Mouse (Mus musculus) heart, adult 11 months (tissue): ENCODE data around the gene Amt.

Experiments used
- DNase-seq: peaks from one replicate; pipeline ENCODE4 v3.0.0; 2022

The Amt gene

GRCm38 (mm10) chr9:108296453-108297355 is at the start of gene Amt:
TSS of gene Amt (plus strand) at chr9:108296853.
- no peak for DNase-seq

- DNase-seq, result no peak
Measured at GRCm38 (mm10) chr9:108248957-108249356, 47.7 kb upstream of the Amt start.

GRCm38 (mm10) chr9:108251877-108252276 is 44.8 kb upstream of the Amt start:
- peak; percentile 97 for DNase-seq

- no peak for DNase-seq
Measured at GRCm38 (mm10) chr9:108252766-108253165, 43.9 kb upstream of the Amt start.

DNA sequence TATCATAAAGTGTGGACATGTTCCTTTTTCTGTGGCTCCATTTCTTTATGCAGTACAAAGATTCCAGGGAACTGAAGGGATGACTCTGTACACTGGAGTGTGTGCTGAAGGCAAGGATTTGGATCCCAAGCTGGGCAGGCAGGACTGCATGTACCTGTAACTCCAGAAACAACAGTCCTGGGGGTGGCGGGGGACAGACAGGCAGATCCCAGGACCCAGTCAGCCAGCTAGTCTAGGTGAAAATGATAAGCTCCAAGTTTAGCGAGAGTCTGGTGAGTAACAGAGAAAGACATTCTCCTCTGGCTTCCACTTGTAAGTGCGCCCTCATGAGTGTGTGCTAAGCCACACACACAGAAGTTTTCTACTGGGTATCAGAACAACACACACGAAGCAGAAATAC is 36.1 kb upstream of the Amt start:
- peak; percentile 91 for DNase-seq

DNA sequence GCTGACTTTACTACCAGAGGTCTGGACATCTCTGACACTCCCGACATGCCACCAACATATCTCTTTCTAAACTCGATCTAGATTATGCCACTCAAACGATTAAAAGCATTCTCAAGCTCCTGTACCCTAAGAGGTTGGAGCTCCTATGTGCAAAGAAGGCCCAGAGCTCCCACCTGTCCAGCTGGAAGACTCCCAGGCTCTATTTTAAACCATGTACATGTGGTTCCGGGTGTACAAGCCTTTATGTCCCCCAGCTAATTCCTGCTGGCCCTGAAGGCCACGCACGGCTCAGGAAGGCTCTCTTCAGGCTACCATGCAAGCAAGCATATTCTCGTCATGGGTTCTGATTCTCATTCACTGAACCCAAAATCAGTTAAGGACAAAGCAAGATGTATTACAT is 34.8 kb upstream of the Amt start:
- DNase-seq, result peak; percentile 94

GRCm38 (mm10) chr9:108262494-108263049 is 34.1 kb upstream of the Amt start:
- DNase-seq, result peak; percentile 95

- DNase-seq, result no peak
Measured at GRCm38 (mm10) chr9:108263131-108263681, 33.4 kb upstream of the Amt start.

DNA sequence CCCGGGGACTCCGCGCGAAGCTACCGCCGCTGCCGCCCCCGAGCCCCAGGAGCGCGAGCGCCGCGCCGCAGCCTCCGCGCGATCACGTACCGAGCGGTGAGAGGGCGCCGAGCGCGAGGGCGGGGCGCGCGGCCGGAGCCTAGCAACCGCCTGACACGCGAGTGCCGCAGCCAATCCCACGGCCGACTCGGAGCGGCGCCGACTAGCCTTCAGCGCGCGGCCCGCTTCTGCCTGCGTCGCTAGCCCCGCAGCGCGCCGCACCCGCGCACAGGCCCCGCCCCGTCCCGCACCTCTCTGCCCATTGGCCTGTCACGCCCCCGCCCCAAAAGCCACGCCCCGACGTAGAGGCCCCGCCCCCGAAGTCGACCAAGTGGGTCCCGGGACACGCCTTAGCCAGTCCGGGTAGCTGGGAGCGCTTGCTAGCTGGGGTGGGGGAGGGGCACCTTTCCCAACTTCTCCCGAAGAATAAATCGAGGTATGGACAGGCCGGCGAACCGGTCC is 32.9 kb upstream of the Amt start, which contains the start of gene Dag1:
TSS of gene Dag1 (minus strand) at position 269 of the 501 bp plus-strand sequence.
- peak; percentile 100 for DNase-seq

DNA sequence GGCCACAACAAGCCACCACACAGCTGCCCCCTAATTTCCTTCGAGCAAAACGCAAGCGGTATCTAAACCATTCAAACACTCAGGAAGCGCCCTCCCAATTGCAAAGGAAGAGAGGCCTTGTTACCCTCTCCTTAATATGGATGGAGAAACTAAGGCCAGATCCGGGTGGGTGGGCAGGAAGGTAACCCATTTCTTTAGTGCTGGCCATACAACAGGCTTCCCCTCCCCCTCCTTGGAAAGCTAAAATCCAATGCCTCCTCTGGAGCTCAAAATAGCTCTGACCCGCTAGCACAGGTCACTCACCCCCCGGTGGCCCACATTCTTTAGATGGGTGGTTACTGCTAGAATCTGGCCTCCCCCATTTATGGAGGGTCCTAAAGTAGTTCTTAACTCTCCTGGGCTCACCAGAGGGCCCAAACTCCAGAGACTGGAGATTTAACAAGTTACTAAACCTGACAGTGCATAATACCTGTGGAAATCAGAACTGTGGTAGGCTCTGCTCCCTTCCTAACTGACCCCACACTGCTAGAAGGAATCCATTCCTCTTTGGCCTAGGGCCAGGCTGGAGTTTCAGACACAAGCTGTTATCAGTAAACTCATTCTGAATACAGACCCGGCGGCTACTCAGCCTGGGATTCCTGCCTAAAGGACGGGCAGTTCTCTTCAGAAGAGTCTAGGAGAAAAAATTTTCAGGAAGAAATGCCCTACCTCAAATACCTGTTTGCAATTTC is 32.3 kb upstream of the Amt start:
- peak; percentile 96 for DNase-seq

DNA sequence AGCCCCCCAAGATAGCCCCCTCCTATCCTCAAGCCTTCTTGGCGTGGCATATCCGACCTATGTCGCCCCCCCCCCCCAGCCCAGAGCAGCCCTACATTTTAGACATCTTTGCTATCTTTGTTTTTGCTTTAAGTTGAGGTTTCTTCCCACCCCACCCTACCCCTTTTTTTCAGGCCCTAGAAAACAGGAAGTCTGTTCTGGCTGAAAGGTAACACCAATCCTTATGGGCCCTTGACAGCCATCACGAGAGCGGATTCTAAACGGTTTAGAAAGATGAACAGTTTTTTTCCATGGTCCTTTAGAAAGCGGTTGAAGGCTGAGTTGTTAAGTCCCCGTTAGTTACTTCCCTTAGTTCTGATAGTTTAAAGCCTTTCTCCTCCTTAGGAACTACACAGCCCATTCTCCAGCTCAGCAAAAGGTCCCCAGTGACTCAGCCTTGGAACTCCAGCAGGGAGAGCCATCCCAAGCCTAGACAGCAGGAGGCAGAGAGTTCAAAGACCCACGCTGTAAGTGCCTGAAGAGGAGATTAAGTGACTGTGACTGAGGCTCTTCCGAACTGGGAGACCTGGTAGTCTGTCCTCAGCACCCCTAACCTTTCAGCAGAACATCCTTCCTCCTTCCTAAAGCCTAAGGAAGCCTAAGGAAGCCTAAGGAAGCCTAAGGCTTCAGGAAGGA is 30.3 kb upstream of the Amt start:
- no peak for DNase-seq

- peak; percentile 97 for DNase-seq
Measured at GRCm38 (mm10) chr9:108267691-108268090, 29.0 kb upstream of the Amt start.

GRCm38 (mm10) chr9:108268701-108269100 is 28.0 kb upstream of the Amt start:
- peak; percentile 94 for DNase-seq

GRCm38 (mm10) chr9:108271941-108272340 is 24.7 kb upstream of the Amt start:
- no peak for DNase-seq

- no peak for DNase-seq
Measured at GRCm38 (mm10) chr9:108272691-108273090, 24.0 kb upstream of the Amt start.

DNA sequence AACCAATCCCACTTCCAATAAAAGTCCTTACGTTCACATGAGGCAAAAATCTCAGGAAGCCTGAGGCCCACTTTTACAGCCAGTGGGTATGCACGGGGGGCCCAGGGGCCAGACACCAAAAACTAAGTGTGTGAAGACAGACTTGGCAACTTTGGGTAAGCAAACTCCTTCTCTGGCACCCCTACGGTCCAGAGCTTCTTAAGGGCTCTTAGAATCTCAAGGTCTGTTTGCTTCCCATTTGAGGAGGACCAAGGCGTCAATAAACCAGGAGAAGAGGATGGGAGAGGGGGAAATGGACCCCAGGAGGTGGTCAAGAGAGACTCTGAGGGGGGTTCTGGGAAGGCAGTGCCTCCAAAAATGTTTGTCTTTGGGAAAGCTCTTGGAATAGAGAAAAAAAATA is 23.2 kb upstream of the Amt start:
- DNase-seq, result no peak

DNA sequence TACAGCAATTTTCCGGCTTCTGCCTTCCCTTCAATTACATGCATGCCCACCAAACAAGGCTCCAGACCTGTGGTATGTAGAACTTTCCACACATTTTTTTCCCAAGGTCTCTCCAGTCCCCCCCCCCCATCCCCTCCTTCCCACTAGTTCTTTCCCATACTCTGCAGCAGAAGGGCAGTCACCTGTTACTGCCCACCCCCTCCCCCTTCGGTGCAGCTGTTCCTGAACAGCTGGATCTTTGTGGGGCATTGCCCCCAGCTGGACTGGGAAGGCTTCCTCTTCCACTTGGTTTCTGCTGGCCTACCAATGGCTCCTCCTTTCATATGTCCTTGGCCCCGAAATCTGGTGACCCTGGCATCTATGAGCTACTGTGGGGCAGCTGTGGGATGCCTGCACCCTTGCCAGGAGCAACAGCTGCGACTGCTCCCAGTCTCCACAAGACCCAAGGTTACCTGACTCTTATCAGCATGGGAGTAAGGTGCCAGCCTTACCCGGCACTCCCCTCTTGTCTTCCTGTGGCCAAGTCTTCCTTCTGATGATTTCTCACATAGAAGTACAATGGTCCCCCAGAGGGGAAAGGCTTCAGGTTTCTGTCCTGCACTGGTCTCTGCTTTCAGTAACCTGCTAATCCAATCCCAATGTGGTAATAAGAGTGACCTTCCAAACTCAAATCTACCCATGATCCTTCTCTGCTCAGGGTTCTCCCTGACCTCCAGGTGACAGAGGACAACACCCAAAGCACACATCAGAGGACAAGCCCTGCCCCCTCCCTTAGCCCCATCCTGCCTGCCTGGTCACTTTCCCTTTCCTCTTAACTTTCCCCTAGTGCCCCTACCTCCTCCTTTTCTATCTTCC is 21.9 kb upstream of the Amt start:
- DNase-seq, result no peak

GRCm38 (mm10) chr9:108275331-108275659 is 21.4 kb upstream of the Amt start:
- no peak for DNase-seq

GRCm38 (mm10) chr9:108278697-108279450 is 17.8 kb upstream of the Amt start:
- DNase-seq, result peak; percentile 93

GRCm38 (mm10) chr9:108280071-108280828 is 16.4 kb upstream of the Amt start:
- peak; percentile 99 for DNase-seq
